Mouse (Mus musculus): ENCODE data around the gene Mfap3l.
"Not testable (repeated sequence)": the region's sequence is repeated elsewhere in the genome, so short reads cannot be mapped to it uniquely, and the experiment has no call there.

Mfap3l gene

GRCm38 (mm10) chr8:60632250-60632932 lies at the start of gene Mfap3l:
Gene Mfap3l (plus strand): TSS chr8:60632827.
- DNase-seq (ENCODE audit: low read depth), result peak; percentile 73

GRCm38 (mm10) chr8:60583369-60583768 lies 49.3 kb upstream of the Mfap3l start:
- no peak for DNase-seq (ENCODE audit: low read depth)

- not testable (repeated sequence) for DNase-seq (ENCODE audit: low read depth)
Measured at GRCm38 (mm10) chr8:60591352-60592105, 41.1 kb upstream of the Mfap3l start.

- DNase-seq (ENCODE audit: low read depth), result no peak
Measured at GRCm38 (mm10) chr8:60594761-60595160, 37.9 kb upstream of the Mfap3l start.

GRCm38 (mm10) chr8:60611580-60612111 lies 21.0 kb upstream of the Mfap3l start:
- no peak for DNase-seq (ENCODE audit: low read depth)

- peak; percentile 38 for DNase-seq (ENCODE audit: low read depth)
Measured at GRCm38 (mm10) chr8:60616928-60617327, 15.7 kb upstream of the Mfap3l start.

- DNase-seq (ENCODE audit: low read depth), result no peak
Measured at GRCm38 (mm10) chr8:60621561-60621960, 11.1 kb upstream of the Mfap3l start.

GRCm38 (mm10) chr8:60622056-60622455 lies 10.6 kb upstream of the Mfap3l start:
- no peak for DNase-seq (ENCODE audit: low read depth)

- no peak for DNase-seq (ENCODE audit: low read depth)
Measured at GRCm38 (mm10) chr8:60623438-60623837, 9.2 kb upstream of the Mfap3l start.

- DNase-seq (ENCODE audit: low read depth), result no peak
Measured at GRCm38 (mm10) chr8:60624722-60625121, 7.9 kb upstream of the Mfap3l start.

GRCm38 (mm10) chr8:60627937-60628336 lies 4.7 kb upstream of the Mfap3l start:
- DNase-seq (ENCODE audit: low read depth), result no peak

- DNase-seq (ENCODE audit: low read depth), result no peak
Measured at GRCm38 (mm10) chr8:60629059-60629458, 3.6 kb upstream of the Mfap3l start.

- DNase-seq (ENCODE audit: low read depth), result peak; percentile 39
Measured at GRCm38 (mm10) chr8:60631504-60631934, 1.1 kb upstream of the Mfap3l start.

GRCm38 (mm10) chr8:60632933-60633655 lies 467 bp downstream of the Mfap3l start:
- no peak for DNase-seq (ENCODE audit: low read depth)

- no peak for DNase-seq (ENCODE audit: low read depth)
Measured at GRCm38 (mm10) chr8:60634921-60635320, 2.3 kb downstream of the Mfap3l start.

GRCm38 (mm10) chr8:60635846-60636245 lies 3.2 kb downstream of the Mfap3l start:
- no peak for DNase-seq (ENCODE audit: low read depth)

- no peak for DNase-seq (ENCODE audit: low read depth)
Measured at GRCm38 (mm10) chr8:60640046-60640445, 7.4 kb downstream of the Mfap3l start.

GRCm38 (mm10) chr8:60643416-60644020 lies 10.9 kb downstream of the Mfap3l start:
- no peak for DNase-seq (ENCODE audit: low read depth)

GRCm38 (mm10) chr8:60645164-60645563 lies 12.5 kb downstream of the Mfap3l start:
- DNase-seq (ENCODE audit: low read depth), result no peak

- no peak for DNase-seq (ENCODE audit: low read depth)
Measured at GRCm38 (mm10) chr8:60645911-60646310, 13.3 kb downstream of the Mfap3l start.

GRCm38 (mm10) chr8:60647291-60647690 lies 14.7 kb downstream of the Mfap3l start:
- no peak for DNase-seq (ENCODE audit: low read depth)

GRCm38 (mm10) chr8:60649081-60649480 lies 16.5 kb downstream of the Mfap3l start:
- no peak for DNase-seq (ENCODE audit: low read depth)

Data from c-Kit-positive CD71-negative TER-119-negative erythroid progenitor cells, embryonic 14.5 days (primary cell).